Mouse (Mus musculus) spleen, adult 2 months (tissue): ENCODE measurements around the gene Elmsan1. TPM values are rescaled to one million over a fixed set of nuclear protein-coding genes. Genes with fewer than 3 reads are reported as not detected.

ENCODE experiments used
- DNase-seq, 2 experiments: peaks; one replicate each; pipeline versions ENCODE4 v3.0.0 to v3.0.0-alpha.2; 2012 to 2021; ENCODE audit warnings: low spot score in 2 of 2, low read depth in 1 of 2
- H3K27ac ChIP-seq: fragments of 200-500 bp; 2 replicates; pipeline ENCODE4 v1.5.1; 2012; ENCODE audit warnings: low read length, inconsistent platforms; ENCODE audit not compliant: insufficient read depth
- H3K27me3 ChIP-seq: fragments of 200-500 bp; 2 replicates; pipeline ENCODE4 v1.6.1; 2012; ENCODE audit warnings: mild to moderate bottlenecking, moderate library complexity, low read length, inconsistent platforms; ENCODE audit not compliant: control insufficient read depth, insufficient read depth
- H3K36me3 ChIP-seq: fragments of 200-500 bp; 2 replicates; pipeline ENCODE4 v1.6.1; 2012; ENCODE audit warnings: mild to moderate bottlenecking, low read length, inconsistent platforms; ENCODE audit not compliant: control insufficient read depth, insufficient read depth
- H3K4me1 ChIP-seq: fragments of 200-500 bp; 2 replicates; pipeline ENCODE4 v1.6.1; 2011; ENCODE audit warnings: inconsistent platforms; ENCODE audit not compliant: control insufficient read depth, insufficient read depth, insufficient read length
- H3K4me3 ChIP-seq: fragments of 200-500 bp; 2 replicates; pipeline ENCODE4 v1.5.1; 2011; ENCODE audit warnings: mild to moderate bottlenecking, inconsistent platforms; ENCODE audit not compliant: insufficient read depth, insufficient read length; ENCODE audit errors: extremely low read depth
- CTCF ChIP-seq: fragments of 200-500 bp; IDR thresholded peaks from 2 replicates; pipeline ENCODE4 v1.5.1; 2011; ENCODE audit warnings: mild to moderate bottlenecking, inconsistent platforms; ENCODE audit not compliant: insufficient read depth, insufficient read length, insufficient replicate concordance; ENCODE audit errors: extremely low read depth
- POLR2A ChIP-seq: fragments of 200-500 bp; IDR thresholded peaks from 2 replicates; pipeline ENCODE4 v1.6.1; 2011; ENCODE audit warnings: low read depth, low read length, inconsistent platforms
- WGBS: fragments of 180-500 bp; shearing (Covaris S2); methylation state at CpG from one replicate; pipeline ENCODE4 v1.1.7; 2018; 5-methylcytosine and 5-hydroxymethylcytosine counted together
- polyA plus RNA-seq: library from polyadenylated mRNA; depleted of rRNA; stranded (reverse); fragments of >200 nt; gene quantifications from 2 replicates; pipeline ENCODE4 v1.2.3, GENCODE M21; 2012

Gene Elmsan1
- polyA plus RNA-seq, 1 experiment = 30.6 TPM

- WGBS = under 1% methylated on average over 49 of the region's 49 CpGs
- H3K27ac ChIP-seq = peak overlapping the region; percentile 88
- H3K4me3 ChIP-seq = peak overlapping the region; percentile 92
- peaks cover 48% of the 10 kb centered on the region for H3K4me1 ChIP-seq
- no peak for TF ChIP-seq CTCF
- peak; percentile 95 for TF ChIP-seq POLR2A
- no peaks in the 10 kb centered on the region for H3K27me3 ChIP-seq
- no peaks in the 10 kb centered on the region for H3K36me3 ChIP-seq
- peak; percentile 87 to 96 for DNase-seq
Measured at GRCm38 (mm10) chr12:84193642-84194399, 24.9 kb downstream of the Elmsan1 start.

GRCm38 (mm10) chr12:84192741-84193641, 25.7 kb downstream of the Elmsan1 start:
- no peaks in the 10 kb centered on the region for H3K27me3 ChIP-seq
- no peaks in the 10 kb centered on the region for H3K36me3 ChIP-seq
- H3K4me1 ChIP-seq = peaks cover 56% of the 10 kb centered on the region
- no peak for TF ChIP-seq CTCF
- TF ChIP-seq POLR2A = no peak
- WGBS = under 1% methylated on average over 99 of the region's 102 CpGs
- H3K4me3 ChIP-seq = peak overlapping the region; percentile 92
- DNase-seq = peak in 1 of 2 experiments; percentile 65
- H3K27ac ChIP-seq = peak overlapping the region; percentile 88

GRCm38 (mm10) chr12:84192280-84192679, 26.4 kb downstream of the Elmsan1 start:
- H3K4me1 ChIP-seq = peaks cover 63% of the 10 kb centered on the region
- H3K36me3 ChIP-seq = no peaks in the 10 kb centered on the region
- WGBS = 3% methylated on average over 13 of the region's 13 CpGs
- DNase-seq = no peak
- H3K27me3 ChIP-seq = no peaks in the 10 kb centered on the region
- peak overlapping the region; percentile 88 for H3K27ac ChIP-seq
- no peak for TF ChIP-seq POLR2A
- TF ChIP-seq CTCF = no peak
- H3K4me3 ChIP-seq = peak overlapping the region; percentile 92

GRCm38 (mm10) chr12:84191770-84192169, 26.9 kb downstream of the Elmsan1 start:
- Histone ChIP-seq H3K36me3 (no peaks in the 10 kb centered on the region), H3K4me3 (peak overlapping the region; percentile 92), H3K27ac (peak overlapping the region; percentile 88), H3K4me1 (peaks cover 68% of the 10 kb centered on the region), H3K27me3 (no peaks in the 10 kb centered on the region)
- no peak for TF ChIP-seq CTCF
- TF ChIP-seq POLR2A = no peak
- no peak for DNase-seq
- 35% methylated on average over 5 of the region's 5 CpGs for WGBS

GRCm38 (mm10) chr12:84191190-84191589, 27.5 kb downstream of the Elmsan1 start:
- Histone ChIP-seq H3K27ac (no peak overlapping the region), H3K4me3 (no peak overlapping the region), H3K27me3 (no peaks in the 10 kb centered on the region), H3K36me3 (peaks cover 2% of the 10 kb centered on the region), H3K4me1 (peaks cover 69% of the 10 kb centered on the region)
- no peak for DNase-seq
- no peak for TF ChIP-seq CTCF
- WGBS = 84% methylated on average over 7 of the region's 7 CpGs

GRCm38 (mm10) chr12:84190151-84190820, 28.4 kb downstream of the Elmsan1 start:
- peak in 1 of 2 experiments; percentile 8 for DNase-seq
- H3K4me1 ChIP-seq = peaks cover 64% of the 10 kb centered on the region
- no peak overlapping the region for H3K4me3 ChIP-seq
- 61% methylated on average over 15 of the region's 15 CpGs for WGBS
- H3K27ac ChIP-seq = 0 out of 2 replicates have a peak overlapping the region, but pooled peaks have one; percentile 18
- no peaks in the 10 kb centered on the region for H3K27me3 ChIP-seq
- H3K36me3 ChIP-seq = peaks cover 2% of the 10 kb centered on the region
- TF ChIP-seq CTCF (no peak), POLR2A (no peak)
